Mouse (Mus musculus) small intestine, adult 2 months (tissue): ENCODE measurements around the gene Rtn2.

Experiments used
- CTCF ChIP-seq: fragments of 200-500 bp; IDR thresholded peaks from 2 replicates; pipeline ENCODE4 v1.5.1; 2012; ENCODE audit warnings: low read depth, mild to moderate bottlenecking, control low read depth, inconsistent platforms, low read length, moderate library complexity, mixed read lengths; ENCODE audit not compliant: insufficient replicate concordance, insufficient read length; ENCODE audit errors: extremely low read depth
- POLR2A ChIP-seq: fragments of 200-500 bp; IDR thresholded peaks from 2 replicates; pipeline ENCODE4 v1.6.1; 2012; ENCODE audit warnings: low read depth, mild to moderate bottlenecking, control low read depth, inconsistent platforms, low read length, moderate library complexity

GRCm38 (mm10) chr7:19326359-19326758 lies 43.9 kb downstream of the Rtn2 start:
- TF ChIP-seq CTCF, result no peak
- TF ChIP-seq POLR2A, result no peak
